Mouse (Mus musculus) liver, embryonic 16.5 days (tissue): Measurements from ENCODE around the gene Mvb12a. TPM values are rescaled to one million over a fixed set of nuclear protein-coding genes. Genes with fewer than 3 reads are reported as not detected.

ENCODE experiments used
- polyA plus RNA-seq: library from polyadenylated mRNA; unstranded; fragments of >200 nt; fragmentation: Nextera tagmentation; extraction: Ambion mirVana; gene quantifications from 2 replicates; pipeline ENCODE4 v1.2.1, GENCODE M21; 2015

Mvb12a gene
- polyA plus RNA-seq, 1 experiment from 2014 or later, result 32.5 TPM

Other genes starting within 250 kb of the Mvb12a start
- gene Use1, start 176.1 kb upstream of the Mvb12a start, polyA plus RNA-seq, result 40.7 and 41.2 TPM in 2 replicates
- 3.9 and 4.7 TPM in 2 replicates for gene Ocel1, start 171.6 kb upstream of the Mvb12a start, polyA plus RNA-seq
- 13.9 and 17.2 TPM in 2 replicates for gene Nr2f6, start 161.0 kb upstream of the Mvb12a start, polyA plus RNA-seq
- 4.2 and 4.3 TPM in 2 replicates for gene Ushbp1, start 147.1 kb upstream of the Mvb12a start, polyA plus RNA-seq
- 46.6 and 48.2 TPM in 2 replicates for gene Babam1, start 146.1 kb upstream of the Mvb12a start, polyA plus RNA-seq
- gene Ankle1, start 136.9 kb upstream of the Mvb12a start, polyA plus RNA-seq, result 39.8 and 48.1 TPM in 2 replicates
- 5.0 and 5.7 TPM in 2 replicates for gene Abhd8, start 79.3 kb upstream of the Mvb12a start, polyA plus RNA-seq
- gene Mrpl34, start 78.0 kb upstream of the Mvb12a start, polyA plus RNA-seq, result 87.3 and 88.6 TPM in 2 replicates
- 32.1 and 32.8 TPM in 2 replicates for gene Dda1, start 73.7 kb upstream of the Mvb12a start, polyA plus RNA-seq
- gene Ano8, start 57.0 kb upstream of the Mvb12a start, polyA plus RNA-seq, result 0.07 and 0.14 TPM in 2 replicates
- gene Gtpbp3, start 54.8 kb upstream of the Mvb12a start, polyA plus RNA-seq, result 5.3 and 5.4 TPM in 2 replicates
- 18.2 and 20.3 TPM in 2 replicates for gene Plvap, start 31.2 kb upstream of the Mvb12a start, polyA plus RNA-seq
- gene Ccdc194, start 17.2 kb upstream of the Mvb12a start, polyA plus RNA-seq, result 0.19 and 0.20 TPM in 2 replicates
- 24.5 and 27.0 TPM in 2 replicates for gene Bst2, start 5.5 kb upstream of the Mvb12a start, polyA plus RNA-seq
- gene Tmem221, start 15.9 kb downstream of the Mvb12a start, polyA plus RNA-seq, result 0.55 and 0.67 TPM in 2 replicates
- gene Nxnl1, start 23.7 kb downstream of the Mvb12a start, polyA plus RNA-seq, result 0.05 TPM in 1 of 2 replicates, not detected in the other
- gene Slc27a1, start 26.0 kb downstream of the Mvb12a start, polyA plus RNA-seq, result 2.8 and 3.2 TPM in 2 replicates
- gene Pgls, start 49.3 kb downstream of the Mvb12a start, polyA plus RNA-seq, result 81.3 and 93.9 TPM in 2 replicates
- 1.6 and 2.1 TPM in 2 replicates for gene Fam129c, start 54.7 kb downstream of the Mvb12a start, polyA plus RNA-seq
- gene Colgalt1, start 68.1 kb downstream of the Mvb12a start, polyA plus RNA-seq, result 18.5 and 22.5 TPM in 2 replicates
- 0.15 and 0.20 TPM in 2 replicates for gene Unc13a, start 128.8 kb downstream of the Mvb12a start, polyA plus RNA-seq
- 5.7 and 6.3 TPM in 2 replicates for gene Jak3, start 133.4 kb downstream of the Mvb12a start, polyA plus RNA-seq
- gene Insl3, start 146.3 kb downstream of the Mvb12a start, polyA plus RNA-seq, result 1.6 and 2.2 TPM in 2 replicates
- gene B3gnt3, start 158.9 kb downstream of the Mvb12a start, polyA plus RNA-seq, result 4.9 and 5.5 TPM in 2 replicates
- gene Fcho1, start 182.8 kb downstream of the Mvb12a start, polyA plus RNA-seq, result 21.1 and 24.5 TPM in 2 replicates